Mouse (Mus musculus) cerebellum, adult 2 months (tissue): Measurements from ENCODE around the gene Rpp25l. TPM values are rescaled to one million over a fixed set of nuclear protein-coding genes. Genes with fewer than 3 reads are reported as not detected.

Experiments
- DNase-seq, 2 experiments: peaks; one replicate each; pipeline ENCODE4 v3.0.0; 2021
- H3K27ac ChIP-seq: fragments of 200-500 bp; 2 replicates; pipeline ENCODE4 v1.5.1; 2012; ENCODE audit warnings: low read length, control low read depth, inconsistent platforms; ENCODE audit not compliant: insufficient read depth
- H3K27me3 ChIP-seq: fragments of 200-500 bp; 2 replicates; pipeline ENCODE4 v1.6.1; 2012; ENCODE audit warnings: inconsistent platforms, mild to moderate bottlenecking, low read length, moderate library complexity; ENCODE audit not compliant: control insufficient read depth, insufficient read depth
- H3K4me1 ChIP-seq: fragments of 200-500 bp; 2 replicates; pipeline ENCODE4 v1.6.1; 2011; ENCODE audit warnings: low read length; ENCODE audit not compliant: control insufficient read depth, insufficient read depth
- H3K4me3 ChIP-seq: fragments of 200-500 bp; replicated peaks from 2 replicates; pipeline ENCODE3; 2011; ENCODE audit warnings: mild to moderate bottlenecking, low read depth, low read length, control low read depth; ENCODE audit not compliant: insufficient read depth
- CTCF ChIP-seq: fragments of 200-500 bp; IDR thresholded peaks from 2 replicates; pipeline ENCODE4 v1.5.1; 2011; ENCODE audit warnings: low read depth, mild to moderate bottlenecking, control low read depth, low read length, moderate library complexity, borderline replicate concordance; ENCODE audit not compliant: insufficient read depth
- POLR2A ChIP-seq: fragments of 200-500 bp; IDR thresholded peaks from 2 replicates; pipeline ENCODE4 v1.6.1; 2011; ENCODE audit warnings: low read length, control low read depth, borderline replicate concordance; ENCODE audit not compliant: insufficient read depth
- WGBS: fragments of 180-500 bp; shearing (Covaris S2); methylation state at CpG from one replicate; pipeline ENCODE4 v1.1.7; 2018; 5-methylcytosine and 5-hydroxymethylcytosine counted together
- polyA plus RNA-seq: library from polyadenylated mRNA; depleted of rRNA; stranded (reverse); fragments of >200 nt; gene quantifications from 2 replicates; pipeline ENCODE4 v1.2.3, GENCODE M21; 2012

Gene Rpp25l
- polyA plus RNA-seq, 1 experiment = 43.3 TPM

- no peak overlapping the region for H3K4me3 ChIP-seq
- TF ChIP-seq CTCF (no peak), POLR2A (no peak)
- H3K27me3 ChIP-seq = no peaks in the 10 kb centered on the region
- no peak for DNase-seq
- 29% methylated on average over 9 of the region's 9 CpGs for WGBS
- H3K4me1 ChIP-seq = peaks cover 43% of the 10 kb centered on the region
- H3K27ac ChIP-seq = peak overlapping the region; percentile 66; the same call in 1 of the 2 replicates
Observed at GRCm38 (mm10) chr4:41759206-41759605, 45.9 kb upstream of the Rpp25l start.

GRCm38 (mm10) chr4:41758701-41759100 is 45.4 kb upstream of the Rpp25l start:
- Histone ChIP-seq H3K4me1 (peaks cover 43% of the 10 kb centered on the region), H3K4me3 (no peak overlapping the region), H3K27ac (no peak overlapping the region), H3K27me3 (no peaks in the 10 kb centered on the region)
- no peak for TF ChIP-seq CTCF
- TF ChIP-seq POLR2A = no peak
- DNase-seq = no peak
- WGBS = 89% methylated on average over 4 of the region's 4 CpGs

GRCm38 (mm10) chr4:41758021-41758420 is 44.7 kb upstream of the Rpp25l start:
- WGBS = 68% methylated on average over 11 of the region's 11 CpGs
- Histone ChIP-seq H3K4me3 (no peak overlapping the region), H3K27me3 (no peaks in the 10 kb centered on the region), H3K27ac (no peak overlapping the region), H3K4me1 (peaks cover 44% of the 10 kb centered on the region)
- no peak for DNase-seq
- TF ChIP-seq CTCF = no peak
- TF ChIP-seq POLR2A = no peak

GRCm38 (mm10) chr4:41757321-41757720 is 44.0 kb upstream of the Rpp25l start:
- TF ChIP-seq POLR2A (no peak), CTCF (no peak)
- WGBS = 87% methylated on average over 13 of the region's 13 CpGs
- no peak overlapping the region for H3K4me3 ChIP-seq
- H3K27me3 ChIP-seq = no peaks in the 10 kb centered on the region
- peaks cover 39% of the 10 kb centered on the region for H3K4me1 ChIP-seq
- H3K27ac ChIP-seq = no peak overlapping the region
- DNase-seq = no peak

- DNase-seq = peak in 1 of 2 experiments; percentile 48
- no peaks in the 10 kb centered on the region for H3K27me3 ChIP-seq
- 62% methylated on average over 8 of the region's 8 CpGs for WGBS
- no peak for TF ChIP-seq POLR2A
- TF ChIP-seq CTCF = no peak
- peaks cover 30% of the 10 kb centered on the region for H3K4me1 ChIP-seq
- H3K27ac ChIP-seq = peak overlapping the region; percentile 80
- H3K4me3 ChIP-seq = peak overlapping the region; percentile 90
Observed at GRCm38 (mm10) chr4:41756440-41756839, 43.1 kb upstream of the Rpp25l start.

GRCm38 (mm10) chr4:41755338-41756305 is 42.3 kb upstream of the Rpp25l start, which contains the start of gene Sigmar1:
Gene Sigmar1 (minus strand): TSS chr4:41756157.
- DNase-seq = peak; percentile 86 to 94
- Histone ChIP-seq H3K4me1 (peaks cover 23% of the 10 kb centered on the region), H3K4me3 (peak within 1 kb of the TSS; percentile 90), H3K27me3 (no peaks in the 10 kb centered on the region), H3K27ac (peak within 1 kb of the TSS; percentile 93)
- TF ChIP-seq CTCF (peak; percentile 82), POLR2A (peak; percentile 34; the same call in 1 of the 2 replicates)
- under 1% methylated on average over 57 of the region's 57 CpGs for WGBS

- 10% methylated on average over 14 of the region's 14 CpGs for WGBS
- Histone ChIP-seq H3K4me1 (peaks cover 20% of the 10 kb centered on the region), H3K27ac (peak within 1 kb of the TSS; percentile 93), H3K27me3 (no peaks in the 10 kb centered on the region), H3K4me3 (peak within 1 kb of the TSS; percentile 90)
- DNase-seq = peak in 1 of 2 experiments; percentile 88
- TF ChIP-seq POLR2A (peak; percentile 36; the same call in 1 of the 2 replicates), CTCF (no peak)
Observed at GRCm38 (mm10) chr4:41754797-41755337, 41.5 kb upstream of the Rpp25l start, which contains the start of gene Galt. Gene Galt (plus strand): TSS chr4:41755228.
